Comparison of ENCODE assay signal across 26 mouse cellular contexts in genomic region chr11:48351349-48352023, GRCm38 (mm10).
DNase-seq lines count a peak whose midpoint lies in the region; ATAC-seq lines count a peak whose summit lies in the region.
"Had no signal": no experiment of that assay in that cellular context is flagged by ENCODE, and none has a peak within 500 bp of the region (broad histone marks: within the 10 kb centered on the region; RNA-seq: fewer than 3 reads in every experiment).

No protein-coding gene starts in this region.

- H3K4me1 ChIP-seq in hindbrain, embryonic 16.5 days (ENCODE audit: control insufficient read depth, insufficient read depth, low read depth, low read length): no peaks in the 10 kb centered on the region
- H3K4me1 ChIP-seq in hindbrain, embryonic 12.5 days: no peaks in the 10 kb centered on the region
- no peaks in the 10 kb centered on the region for H3K4me1 ChIP-seq in neural tube, embryonic 14.5 days (ENCODE audit: control insufficient read depth, insufficient read depth, low read length)
- H3K4me1 ChIP-seq: forebrain, embryonic 10.5 days; forebrain, embryonic 13.5 days; heart, embryonic 12.5 days; heart, embryonic 15.5 days; hindbrain, embryonic 15.5 days had no signal

- no peak overlapping the region for H3K27ac ChIP-seq in hindbrain, embryonic 16.5 days (ENCODE audit: low read depth, low read length)
- H3K27ac ChIP-seq in hindbrain, embryonic 12.5 days: no peak overlapping the region
- H3K27ac ChIP-seq in neural tube, embryonic 14.5 days (ENCODE audit: low read depth, low read length): no peak overlapping the region; the same call in 1 of the 2 replicates
- H3K27ac ChIP-seq: forebrain, embryonic 10.5 days; forebrain, embryonic 13.5 days; gastrocnemius, adult 2 months; heart, embryonic 15.5 days; hindbrain, embryonic 15.5 days had no signal

- no peak overlapping the region for H3K9ac ChIP-seq in hindbrain, embryonic 16.5 days (ENCODE audit: low read depth, low read length)
- no peak overlapping the region for H3K9ac ChIP-seq in hindbrain, embryonic 12.5 days
- H3K9ac ChIP-seq in neural tube, embryonic 14.5 days (replicated peaks; ENCODE audit: low read depth, low read length): no peak overlapping the region
- H3K9ac ChIP-seq: forebrain, embryonic 13.5 days; heart, embryonic 12.5 days; heart, embryonic 15.5 days; hindbrain, embryonic 15.5 days had no signal

- H3K36me3 ChIP-seq in hindbrain, embryonic 16.5 days (ENCODE audit: control insufficient read depth, insufficient read depth, low read length): no peaks in the 10 kb centered on the region
- no peaks in the 10 kb centered on the region for H3K36me3 ChIP-seq in hindbrain, embryonic 12.5 days
- no peaks in the 10 kb centered on the region for H3K36me3 ChIP-seq in neural tube, embryonic 14.5 days (ENCODE audit: control insufficient read depth, insufficient read depth, low read length)
- H3K36me3 ChIP-seq: forebrain, embryonic 10.5 days; heart, embryonic 12.5 days; heart, embryonic 15.5 days; hindbrain, embryonic 15.5 days had no signal

- no peaks in the 10 kb centered on the region for H3K27me3 ChIP-seq in hindbrain, embryonic 16.5 days (replicated peaks; ENCODE audit: control insufficient read depth, insufficient read depth, low read length)
- H3K27me3 ChIP-seq in hindbrain, embryonic 12.5 days: no peaks in the 10 kb centered on the region
- no peaks in the 10 kb centered on the region for H3K27me3 ChIP-seq in neural tube, embryonic 14.5 days (ENCODE audit: control insufficient read depth, insufficient read depth, low read length)
- H3K27me3 ChIP-seq: forebrain, embryonic 13.5 days; heart, embryonic 12.5 days; heart, embryonic 15.5 days; hindbrain, embryonic 15.5 days had no signal

- peak; percentile 36 for DNase-seq in retina, postnatal 1 day
- DNase-seq in retina, embryonic 14.5 days (ENCODE audit: low spot score): no peak
- DNase-seq in spleen, postnatal 10 days (ENCODE audit: low spot score in 2 of 2): no peak
- DNase-seq: adrenal gland, adult 2 months; adrenal gland, postnatal 14 days; cerebellum, adult 11-12 months; cerebellum, adult 8-10 months; cerebellum, postnatal 10 days; cerebellum, postnatal 36 days; gastrocnemius, adult 2 months; gastrocnemius, postnatal 14 days; heart, adult 18-20 months; heart, postnatal 10 days; heart, postnatal 36 days had no signal

- H3K4me3 ChIP-seq in hindbrain, embryonic 16.5 days (ENCODE audit: low read length): no peak overlapping the region
- no peak overlapping the region for H3K4me3 ChIP-seq in hindbrain, embryonic 12.5 days
- no peak overlapping the region for H3K4me3 ChIP-seq in neural tube, embryonic 14.5 days (ENCODE audit: low read depth, low read length)
- H3K4me3 ChIP-seq: forebrain, embryonic 10.5 days; forebrain, embryonic 13.5 days; gastrocnemius, adult 2 months; heart, embryonic 12.5 days; heart, embryonic 15.5 days; hindbrain, embryonic 15.5 days had no signal

- no peaks in the 10 kb centered on the region for H3K9me3 ChIP-seq in hindbrain, embryonic 16.5 days (ENCODE audit: control insufficient read depth, low read length)
- H3K9me3 ChIP-seq in hindbrain, embryonic 12.5 days (replicated peaks): no peaks in the 10 kb centered on the region
- no peaks in the 10 kb centered on the region for H3K9me3 ChIP-seq in neural tube, embryonic 14.5 days (ENCODE audit: control insufficient read depth, low read length)
- H3K9me3 ChIP-seq: forebrain, embryonic 10.5 days; forebrain, embryonic 13.5 days; heart, embryonic 12.5 days; heart, embryonic 15.5 days; hindbrain, embryonic 15.5 days had no signal

- 70% methylated on average over 4 of the region's 4 CpGs for WGBS in hindbrain, embryonic 16.5 days
- 77% methylated on average over 4 of the region's 4 CpGs for WGBS in hindbrain, embryonic 12.5 days
- 53% methylated on average over 4 of the region's 4 CpGs for WGBS in neural tube, embryonic 14.5 days

- ATAC-seq in hindbrain, embryonic 16.5 days: 0 out of 2 replicates have a peak, but pooled peaks have one; percentile 34
- no peak for ATAC-seq in hindbrain, embryonic 12.5 days (ENCODE audit: low FRiP score)
- ATAC-seq in neural tube, embryonic 14.5 days (ENCODE audit: low read depth): peak; percentile 69; the same call in 1 of the 2 replicates
- ATAC-seq: CD4-positive, CD25-positive, alpha-beta regulatory T cell, adult 4 months; forebrain, embryonic 13.5 days; forebrain, embryonic 16.5 days; inflammation-experienced regulatory T-cells, adult 6 months; intestine, embryonic 16.5 days had no signal

- no peak overlapping the region for H3K4me2 ChIP-seq in hindbrain, embryonic 16.5 days (ENCODE audit: low read length)
- no peak overlapping the region for H3K4me2 ChIP-seq in hindbrain, embryonic 12.5 days (replicated peaks)
- H3K4me2 ChIP-seq in neural tube, embryonic 14.5 days (ENCODE audit: low read depth, low read length): no peak overlapping the region
- H3K4me2 ChIP-seq: forebrain, embryonic 13.5 days; heart, embryonic 12.5 days; heart, embryonic 15.5 days; hindbrain, embryonic 15.5 days had no signal
